Mouse (Mus musculus) ES-Bruce4 (cell line): ENCODE measurements around the gene Fh1. TPM values are rescaled to one million over a fixed set of nuclear protein-coding genes. Genes with fewer than 3 reads are reported as not detected.

Source experiments
- H3K27ac ChIP-seq: 2 replicates; pipeline ENCODE4 v1.5.1; 2012; ENCODE audit warnings: low read length, inconsistent platforms; ENCODE audit not compliant: insufficient read depth
- H3K27me3 ChIP-seq: 2 replicates; pipeline ENCODE4 v1.6.1; 2012; ENCODE audit warnings: mild to moderate bottlenecking, low read length, inconsistent platforms; ENCODE audit not compliant: control insufficient read depth, poor library complexity, insufficient read depth, severe bottlenecking
- H3K36me3 ChIP-seq: 2 replicates; pipeline ENCODE4 v1.6.1; 2012; ENCODE audit warnings: inconsistent platforms, mild to moderate bottlenecking, low read length, moderate library complexity; ENCODE audit not compliant: control insufficient read depth, poor library complexity, insufficient read depth, severe bottlenecking
- H3K4me1 ChIP-seq: one replicate; pipeline ENCODE4 v1.8.1; 2011; ENCODE audit warnings: low read length; ENCODE audit not compliant: control insufficient read depth, insufficient read depth
- H3K4me3 ChIP-seq: 2 replicates; pipeline ENCODE4 v1.5.1; 2011; ENCODE audit warnings: low read depth, mild to moderate bottlenecking, low read length
- H3K9ac ChIP-seq: 2 replicates; pipeline ENCODE4 v1.6.1; 2012; ENCODE audit warnings: low read depth, mild to moderate bottlenecking, inconsistent platforms; ENCODE audit not compliant: poor library complexity, severe bottlenecking
- H3K9me3 ChIP-seq: replicated peaks from 2 replicates; pipeline ENCODE4 v1.6.1; 2012; ENCODE audit warnings: mild to moderate bottlenecking, low read length, inconsistent platforms; ENCODE audit not compliant: control insufficient read depth, poor library complexity, insufficient read depth, severe bottlenecking
- CTCF ChIP-seq: IDR thresholded peaks from one replicate; pipeline ENCODE4 v1.8.1; 2011; ENCODE audit warnings: low read depth, low read length
- EP300 ChIP-seq: IDR thresholded peaks from 2 replicates; pipeline ENCODE4 v1.6.1; 2011; ENCODE audit warnings: low read depth, low read length; ENCODE audit not compliant: insufficient read depth
- POLR2A ChIP-seq: IDR thresholded peaks from one replicate; pipeline ENCODE4 v1.8.1; 2011; ENCODE audit warnings: low read length; ENCODE audit not compliant: insufficient read depth
- polyA plus RNA-seq: library from polyadenylated mRNA; stranded (reverse); fragments of >200 nt; gene quantifications from 2 replicates; pipeline ENCODE4 v1.2.4, GENCODE M21; 2011; ENCODE audit warnings: low read depth; ENCODE audit not compliant: missing spikeins, insufficient read depth, insufficient read length

Gene Fh1
- polyA plus RNA-seq, 1 experiment: 116 TPM

GRCm38 (mm10) chr1:175585267-175585666, 40.2 kb downstream of the Fh1 start:
- Histone ChIP-seq H3K27ac (no peak overlapping the region), H3K4me1 (no peaks in the 10 kb centered on the region), H3K9ac (no peak overlapping the region), H3K9me3 (no peaks in the 10 kb centered on the region), H3K27me3 (no peaks in the 10 kb centered on the region), H3K4me3 (no peak overlapping the region), H3K36me3 (no peaks in the 10 kb centered on the region)
- TF ChIP-seq EP300: no peak
- TF ChIP-seq CTCF: no peak
- TF ChIP-seq POLR2A: no peak

- Histone ChIP-seq H3K9ac (no peak overlapping the region), H3K36me3 (no peaks in the 10 kb centered on the region), H3K9me3 (no peaks in the 10 kb centered on the region), H3K27ac (no peak overlapping the region), H3K4me1 (no peaks in the 10 kb centered on the region), H3K4me3 (no peak overlapping the region), H3K27me3 (no peaks in the 10 kb centered on the region)
- TF ChIP-seq POLR2A: no peak
- no peak for TF ChIP-seq CTCF
- TF ChIP-seq EP300: no peak
Measured at GRCm38 (mm10) chr1:175582799-175583198, 42.6 kb downstream of the Fh1 start.

- no peak for TF ChIP-seq CTCF
- no peak for TF ChIP-seq POLR2A
- TF ChIP-seq EP300: no peak
- H3K4me1 ChIP-seq: no peaks in the 10 kb centered on the region
Measured at GRCm38 (mm10) chr1:175580346-175580745, 45.1 kb downstream of the Fh1 start.

GRCm38 (mm10) chr1:175579598-175580235, 45.7 kb downstream of the Fh1 start:
- no peaks in the 10 kb centered on the region for H3K4me1 ChIP-seq
- no peaks in the 10 kb centered on the region for H3K36me3 ChIP-seq
- no peaks in the 10 kb centered on the region for H3K9me3 ChIP-seq
- H3K4me3 ChIP-seq: no peak overlapping the region
- no peak overlapping the region for H3K9ac ChIP-seq
- TF ChIP-seq EP300 (no peak), CTCF (no peak), POLR2A (no peak)
- H3K27me3 ChIP-seq: no peaks in the 10 kb centered on the region
- H3K27ac ChIP-seq: no peak overlapping the region

More at GRCm38 (mm10) chr1:175580346-175580745, 45.1 kb downstream of the Fh1 start:
- Histone ChIP-seq H3K9me3 (no peaks in the 10 kb centered on the region), H3K9ac (no peak overlapping the region), H3K36me3 (no peaks in the 10 kb centered on the region), H3K27me3 (no peaks in the 10 kb centered on the region), H3K4me3 (no peak overlapping the region), H3K27ac (no peak overlapping the region)

GRCm38 (mm10) chr1:175578425-175579096, 46.9 kb downstream of the Fh1 start:
- no peak overlapping the region for H3K9ac ChIP-seq
- H3K4me3 ChIP-seq: no peak overlapping the region
- H3K27ac ChIP-seq: no peak overlapping the region
- no peaks in the 10 kb centered on the region for H3K4me1 ChIP-seq
- TF ChIP-seq EP300 (no peak), CTCF (no peak), POLR2A (no peak)
- H3K36me3 ChIP-seq: no peaks in the 10 kb centered on the region
- no peaks in the 10 kb centered on the region for H3K27me3 ChIP-seq
- no peaks in the 10 kb centered on the region for H3K9me3 ChIP-seq

- no peaks in the 10 kb centered on the region for H3K27me3 ChIP-seq
- H3K4me3 ChIP-seq: no peak overlapping the region
- no peak for TF ChIP-seq CTCF
- no peak for TF ChIP-seq EP300
- TF ChIP-seq POLR2A: no peak
- H3K27ac ChIP-seq: no peak overlapping the region
- H3K4me1 ChIP-seq: no peaks in the 10 kb centered on the region
- no peaks in the 10 kb centered on the region for H3K36me3 ChIP-seq
- H3K9me3 ChIP-seq: no peaks in the 10 kb centered on the region
- no peak overlapping the region for H3K9ac ChIP-seq
Measured at GRCm38 (mm10) chr1:175574129-175574528, 51.3 kb downstream of the Fh1 start.
